Mouse (Mus musculus): ENCODE data around the gene Sparc. TPM values are rescaled to one million over a fixed set of nuclear protein-coding genes. Genes with fewer than 3 reads are reported as not detected.

The Sparc gene
- total RNA-seq, 1 experiment from 2014 or later: 0.81 TPM

- ATAC-seq (ENCODE audit: extremely low read depth, insufficient number of reproducible peaks, low FRiP score, poor library complexity, severe bottlenecking): no peak
These were observed 44.6 kb downstream of the Sparc start for GRCm38 (mm10) chr11:55378371-55378770.

- no peak for ATAC-seq (ENCODE audit: extremely low read depth, insufficient number of reproducible peaks, low FRiP score, poor library complexity, severe bottlenecking)
These were observed 49.1 kb downstream of the Sparc start for GRCm38 (mm10) chr11:55373838-55374237.

GRCm38 (mm10) chr11:55373373-55373772, 49.6 kb downstream of the Sparc start:
- no peak for ATAC-seq (ENCODE audit: extremely low read depth, insufficient number of reproducible peaks, low FRiP score, poor library complexity, severe bottlenecking)

- no peak for ATAC-seq (ENCODE audit: extremely low read depth, insufficient number of reproducible peaks, low FRiP score, poor library complexity, severe bottlenecking)
These were observed 51.0 kb downstream of the Sparc start for GRCm38 (mm10) chr11:55372001-55372400.

GRCm38 (mm10) chr11:55369093-55369471, 53.9 kb downstream of the Sparc start:
- ATAC-seq (ENCODE audit: extremely low read depth, insufficient number of reproducible peaks, low FRiP score, poor library complexity, severe bottlenecking): no peak

GRCm38 (mm10) chr11:55368388-55369092, 54.4 kb downstream of the Sparc start:
- no peak for ATAC-seq (ENCODE audit: extremely low read depth, insufficient number of reproducible peaks, low FRiP score, poor library complexity, severe bottlenecking)

GRCm38 (mm10) chr11:55367783-55368182, 55.2 kb downstream of the Sparc start:
- ATAC-seq (ENCODE audit: extremely low read depth, insufficient number of reproducible peaks, low FRiP score, poor library complexity, severe bottlenecking): no peak

GRCm38 (mm10) chr11:55365840-55366239, 57.1 kb downstream of the Sparc start:
- no peak for ATAC-seq (ENCODE audit: extremely low read depth, insufficient number of reproducible peaks, low FRiP score, poor library complexity, severe bottlenecking)

- ATAC-seq (ENCODE audit: extremely low read depth, insufficient number of reproducible peaks, low FRiP score, poor library complexity, severe bottlenecking): no peak
These were observed 57.7 kb downstream of the Sparc start for GRCm38 (mm10) chr11:55365242-55365641.

GRCm38 (mm10) chr11:55364662-55365061, 58.3 kb downstream of the Sparc start:
- no peak for ATAC-seq (ENCODE audit: extremely low read depth, insufficient number of reproducible peaks, low FRiP score, poor library complexity, severe bottlenecking)

GRCm38 (mm10) chr11:55358094-55358783, 64.7 kb downstream of the Sparc start:
- ATAC-seq (ENCODE audit: extremely low read depth, insufficient number of reproducible peaks, low FRiP score, poor library complexity, severe bottlenecking): no peak

- ATAC-seq (ENCODE audit: extremely low read depth, insufficient number of reproducible peaks, low FRiP score, poor library complexity, severe bottlenecking): no peak
These were observed 66.1 kb downstream of the Sparc start for GRCm38 (mm10) chr11:55356846-55357245.

Other genes with a start within 250 kb of the Sparc start
- not detected in 2 replicates for gene Slc36a2, start 238.1 kb downstream of the Sparc start, total RNA-seq (2017)
- 9.3 and 10.1 TPM in 2 replicates for gene Slc36a1, start 218.8 kb downstream of the Sparc start, total RNA-seq (2017)
- gene Fat2, start 86.6 kb downstream of the Sparc start, total RNA-seq (2017): not detected in 2 replicates
- gene Atox1, start 38.1 kb upstream of the Sparc start, total RNA-seq (2017): 50.4 and 53.9 TPM in 2 replicates
- gene G3bp1, start 46.5 kb upstream of the Sparc start, total RNA-seq (2017): 48.6 and 49.8 TPM in 2 replicates
- gene Glra1, start 185.0 kb upstream of the Sparc start, total RNA-seq (2017): not detected in 2 replicates

Measured in neutrophil, adult 5-6 weeks (primary cell).